Mouse (Mus musculus) adrenal gland, adult (tissue): Measurements from ENCODE around the gene Fn1.

ENCODE experiments used
- DNase-seq, 2 experiments: peaks; one replicate each; pipeline ENCODE4 v3.0.0; 2022 to 2023; ENCODE audit warnings: low spot score in 1 of 2; ENCODE audit not compliant: inconsistent age in 2 of 2

Fn1 gene

GRCm38 (mm10) chr1:71540437-71540836 lies 112.6 kb downstream of the Fn1 start:
- no peak for DNase-seq

GRCm38 (mm10) chr1:71539641-71540040 lies 113.4 kb downstream of the Fn1 start:
- DNase-seq, result no peak
